Comparison of ENCODE assay signal across 10 mouse cellular contexts in genomic region chr3:105991653-105992283, GRCm38 (mm10). TPM values are rescaled to one million over a fixed set of nuclear protein-coding genes. Genes with fewer than 3 reads are reported as not detected.
A peak's percentile ranks its signal among the peaks of the same experiment; 100 is the strongest.
DNase-seq lines count a peak whose midpoint lies in the region; ATAC-seq and TF ChIP-seq lines count a peak whose summit lies in the region.
"Had no signal": no experiment of that assay in that cellular context is flagged by ENCODE, and none has a peak within 500 bp of the region (broad histone marks: within the 10 kb centered on the region; RNA-seq: fewer than 3 reads in every experiment).

No protein-coding gene starts in this region.

- H3K36me3 ChIP-seq in intestine, embryonic 14.5 days (ENCODE audit: control insufficient read depth, insufficient read depth, low read length): no peaks in the 10 kb centered on the region
- no peaks in the 10 kb centered on the region for H3K36me3 ChIP-seq in intestine, embryonic 16.5 days (ENCODE audit: control insufficient read depth, insufficient read depth, low read length)
- no peaks in the 10 kb centered on the region for H3K36me3 ChIP-seq in CH12.LX (replicated peaks in 1 of 2; ENCODE audit: control insufficient read depth in 1 of 2, insufficient read depth in 1 of 2, low read length in 1 of 2)
- no peaks in the 10 kb centered on the region for H3K36me3 ChIP-seq in splenic B cell, adult 2 months (ENCODE audit: control insufficient read depth, insufficient read depth, low read length, poor library complexity, severe bottlenecking)
- H3K36me3 ChIP-seq: embryonic facial prominence, embryonic 13.5 days; liver, embryonic 15.5 days had no signal

- dilution Hi-C loops in CH12.LX (cut with MboI; ENCODE audit: extremely low pct_ligation_motif_present, extremely low pct_unique_long_range_greater_than_20kb, low sequenced_read_pairs): no loop called here

- no peak for TF ChIP-seq EP300 in CH12.LX (IDR thresholded peaks at IDR 0.05; ENCODE audit: low read length)

- DNase-seq in intestine, embryonic 14.5 days (ENCODE audit: low spot score): peak; percentile 76
- DNase-seq in CH12.LX (ENCODE audit: extremely low read depth): peak; percentile 64
- peak; percentile 21 for DNase-seq in fibroblast of lung, adult 2 months (ENCODE audit: low read depth)
- peak; percentile 34 to 80 for DNase-seq in layer of hippocampus, adult 18-20 months (ENCODE audit: low spot score in 2 of 2)
- peak; percentile 79 for DNase-seq in splenic B cell, adult 2 months (ENCODE audit: low read depth, low spot score)

- 29% methylated on average over 4 of the region's 4 CpGs for WGBS in intestine, embryonic 14.5 days
- 25% methylated on average over 4 of the region's 4 CpGs for WGBS in intestine, embryonic 16.5 days
- 7% methylated on average over 4 of the region's 4 CpGs for WGBS in bone marrow, adult 2 months

- no peak overlapping the region for H3K4me2 ChIP-seq in intestine, embryonic 14.5 days (ENCODE audit: low read length)
- H3K4me2 ChIP-seq in intestine, embryonic 16.5 days (ENCODE audit: low read depth, low read length): no peak overlapping the region
- H3K4me2 ChIP-seq in CH12.LX (ENCODE audit: insufficient read depth, low read depth, poor library complexity, severe bottlenecking): peak overlapping the region; percentile 29; the same call in 1 of the 2 replicates
- H3K4me2 ChIP-seq: embryonic facial prominence, embryonic 13.5 days; liver, embryonic 15.5 days had no signal

- H3K9me3 ChIP-seq in intestine, embryonic 14.5 days (ENCODE audit: control insufficient read depth, low read length): no peaks in the 10 kb centered on the region
- H3K9me3 ChIP-seq in intestine, embryonic 16.5 days (ENCODE audit: control insufficient read depth, low read length): no peaks in the 10 kb centered on the region
- no peaks in the 10 kb centered on the region for H3K9me3 ChIP-seq in CH12.LX (replicated peaks; ENCODE audit: low read length)
- H3K9me3 ChIP-seq: embryonic facial prominence, embryonic 13.5 days; liver, embryonic 15.5 days had no signal

- H3K9ac ChIP-seq in intestine, embryonic 14.5 days (ENCODE audit: low read length): no peak overlapping the region
- no peak overlapping the region for H3K9ac ChIP-seq in intestine, embryonic 16.5 days (ENCODE audit: low read depth, low read length)
- no peak overlapping the region; the same call in 1 of the 2 replicates for H3K9ac ChIP-seq in CH12.LX (ENCODE audit: insufficient read depth, low read depth)
- H3K9ac ChIP-seq: embryonic facial prominence, embryonic 13.5 days; liver, embryonic 15.5 days had no signal

- no peaks in the 10 kb centered on the region for H3K79me2 ChIP-seq in CH12.LX (replicated peaks; ENCODE audit: control insufficient read depth, extremely low read depth, insufficient read depth, poor library complexity, severe bottlenecking)

- peak; percentile 43 to 82 for TF ChIP-seq CTCF in CH12.LX (conservative IDR thresholded peaks at IDR 0.05 in 1 of 2, IDR thresholded peaks at IDR 0.05 in 1 of 2; ENCODE audit: low read depth in 2 of 2, low read length in 2 of 2)
- TF ChIP-seq CTCF in bone marrow, adult 2 months (IDR thresholded peaks at IDR 0.05; ENCODE audit: control insufficient read depth, insufficient read depth, low read length): peak; percentile 16; the same call in 1 of the 2 replicates

- H3K4me1 ChIP-seq in intestine, embryonic 14.5 days (replicated peaks; ENCODE audit: control insufficient read depth, insufficient read depth, low read length): no peaks in the 10 kb centered on the region
- H3K4me1 ChIP-seq in intestine, embryonic 16.5 days (ENCODE audit: control insufficient read depth, insufficient read depth, low read length): no peaks in the 10 kb centered on the region
- H3K4me1 ChIP-seq in CH12.LX (ENCODE audit: control insufficient read depth in 1 of 2, insufficient read depth in 2 of 2): peaks cover 2 to 38% of the 10 kb centered on the region in 2 experiments; a peak in 3 of 4 replicates
- no peaks in the 10 kb centered on the region for H3K4me1 ChIP-seq in bone marrow, adult 2 months (ENCODE audit: control insufficient read depth, insufficient read depth, low read length)
- H3K4me1 ChIP-seq: embryonic facial prominence, embryonic 13.5 days; liver, embryonic 15.5 days had no signal

- H3K27ac ChIP-seq in intestine, embryonic 14.5 days (ENCODE audit: low read depth): no peak overlapping the region
- H3K27ac ChIP-seq in intestine, embryonic 16.5 days (ENCODE audit: low read length): no peak overlapping the region
- H3K27ac ChIP-seq in CH12.LX (ENCODE audit: insufficient read depth, low read depth): no peak overlapping the region
- H3K27ac ChIP-seq in bone marrow, adult 2 months (ENCODE audit: control insufficient read depth, insufficient read depth, low read depth, low read length, poor library complexity): no peak overlapping the region
- H3K27ac ChIP-seq: embryonic facial prominence, embryonic 13.5 days; liver, embryonic 15.5 days had no signal

- TF ChIP-seq RAD21 in CH12.LX (IDR thresholded peaks at IDR 0.05; ENCODE audit: low read depth, low read length): peak; percentile 95

- H3K27me3 ChIP-seq in intestine, embryonic 14.5 days (replicated peaks; ENCODE audit: control insufficient read depth, insufficient read depth, low read length): no peaks in the 10 kb centered on the region
- no peaks in the 10 kb centered on the region for H3K27me3 ChIP-seq in intestine, embryonic 16.5 days (replicated peaks; ENCODE audit: control insufficient read depth, insufficient read depth, low read length)
- H3K27me3 ChIP-seq in CH12.LX (replicated peaks): no peaks in the 10 kb centered on the region
- no peaks in the 10 kb centered on the region for H3K27me3 ChIP-seq in splenic B cell, adult 2 months (ENCODE audit: control insufficient read depth, insufficient read depth, low read length, poor library complexity, severe bottlenecking)
- H3K27me3 ChIP-seq: embryonic facial prominence, embryonic 13.5 days; liver, embryonic 15.5 days had no signal

- no peak for ATAC-seq in intestine, embryonic 14.5 days (replicated peaks; ENCODE audit: low FRiP score, low TSS enrichment, low read depth)
- no peak for ATAC-seq in intestine, embryonic 16.5 days
- peak; percentile 90 for ATAC-seq in megakaryocyte, adult 5-6 weeks (ENCODE audit: poor library complexity, severe bottlenecking)

- TF ChIP-seq POLR2A in CH12.LX (IDR thresholded peaks at IDR 0.05; ENCODE audit: low read depth, low read length): no peak
- TF ChIP-seq POLR2A in bone marrow, adult 2 months (IDR thresholded peaks at IDR 0.05; ENCODE audit: borderline replicate concordance, control insufficient read depth, low read depth, low read length): no peak

- H3K4me3 ChIP-seq in intestine, embryonic 14.5 days (ENCODE audit: low read depth, low read length): no peak overlapping the region
- H3K4me3 ChIP-seq in intestine, embryonic 16.5 days (ENCODE audit: low read length): no peak overlapping the region
- H3K4me3 ChIP-seq in CH12.LX (replicated peaks in 1 of 3; ENCODE audit: low read depth in 2 of 3, low read length in 2 of 3, poor library complexity in 1 of 3): no peak overlapping the region
- H3K4me3 ChIP-seq in bone marrow, adult 2 months (replicated peaks; ENCODE audit: control insufficient read depth, low read depth, low read length): no peak overlapping the region
- H3K4me3 ChIP-seq: embryonic facial prominence, embryonic 13.5 days; liver, embryonic 15.5 days had no signal

- in situ Hi-C loops in CH12.LX (cut with MboI; ENCODE audit: low pct_ligation_motif_present, low pct_unique_long_range_greater_than_20kb, low sequenced_read_pairs): loop anchor here (5.0 to 10.0 kb wide), 2 partner anchors 73 to 461 kb away; no protein-coding TSS in a partner anchor

RNA-seq across cellular contexts. Expression of gene Ovgp1, which starts 18.3 kb away (rescaled TPM):
- polyA plus RNA-seq in intestine, embryonic 14.5 days (2014; fragmentation: Nextera tagmentation; extraction: Ambion mirVana): 1.1 and 1.8 TPM in 2 replicates
- 0.62 and 0.80 TPM in 2 replicates for polyA plus RNA-seq in intestine, embryonic 16.5 days (2015; fragmentation: Nextera tagmentation; extraction: Ambion mirVana)
- total RNA-seq in CH12.LX (2012; rRNA removed) (1.4 and 1.6 TPM in 2 replicates), CH12.LX (2014; rRNA removed) (2.3 TPM in 2 replicates)
- 4.3 and 5.6 TPM in 2 replicates for polyA plus RNA-seq in CH12.LX (2012; ENCODE audit: insufficient read length, low read depth)
- 5.5 and 16.0 TPM in 2 replicates for polyA plus RNA-seq in bone marrow, adult 2 months (2011; ENCODE audit: insufficient read depth, insufficient read length, low replicate concordance, missing spikeins)
- total RNA-seq in layer of hippocampus, adult 18-20 months (2021): 1 to 10 TPM; 2.0 to 2.7 TPM
- 6.0 and 18.8 TPM in 2 replicates for total RNA-seq in megakaryocyte, adult 5-6 weeks (2015)
- total RNA-seq in megakaryocyte, adult 5-6 weeks (2017): 3.0 and 5.4 TPM in 2 replicates

RNA-seq across cellular contexts. Expression of gene Pifo, which starts 22.7 kb away (rescaled TPM):
- not detected in 2 replicates for polyA plus RNA-seq in intestine, embryonic 14.5 days (2014; fragmentation: Nextera tagmentation; extraction: Ambion mirVana)
- not detected in 2 replicates for polyA plus RNA-seq in intestine, embryonic 16.5 days (2015; fragmentation: Nextera tagmentation; extraction: Ambion mirVana)
- 5.4 and 8.1 TPM in 2 replicates for total RNA-seq in CH12.LX (2012; rRNA removed)
- 13.7 and 16.4 TPM in 2 replicates for total RNA-seq in CH12.LX (2014; rRNA removed)
- polyA plus RNA-seq in CH12.LX (2012; ENCODE audit: insufficient read length, low read depth): 7.1 and 7.7 TPM in 2 replicates
- not detected in 2 replicates for polyA plus RNA-seq in bone marrow, adult 2 months (2011; ENCODE audit: insufficient read depth, insufficient read length, low replicate concordance, missing spikeins)
- total RNA-seq in layer of hippocampus, adult 18-20 months (2021): under 1 TPM in 1 of 2 experiments, not detected in 1; 0.84 TPM
- total RNA-seq in megakaryocyte, adult 5-6 weeks (2015): not detected in 2 replicates
- total RNA-seq in megakaryocyte, adult 5-6 weeks (2017): not detected in 2 replicates
- polyA plus RNA-seq: liver, embryonic 15.5 days had no signal

RNA-seq across cellular contexts. Expression of gene Atp5f1, which starts 31.9 kb away (rescaled TPM):
- 498 and 500 TPM in 2 replicates for polyA plus RNA-seq in intestine, embryonic 14.5 days (2014; fragmentation: Nextera tagmentation; extraction: Ambion mirVana)
- 672 and 703 TPM in 2 replicates for polyA plus RNA-seq in intestine, embryonic 16.5 days (2015; fragmentation: Nextera tagmentation; extraction: Ambion mirVana)
- 317 and 342 TPM in 2 replicates for total RNA-seq in CH12.LX (2012; rRNA removed)
- total RNA-seq in CH12.LX (2014; rRNA removed): 676 and 764 TPM in 2 replicates
- polyA plus RNA-seq in CH12.LX (2012; ENCODE audit: insufficient read length, low read depth): 494 and 505 TPM in 2 replicates
- polyA plus RNA-seq in bone marrow, adult 2 months (2011; ENCODE audit: insufficient read depth, insufficient read length, low replicate concordance, missing spikeins): 125 and 184 TPM in 2 replicates
- total RNA-seq in layer of hippocampus, adult 18-20 months (2021): 100 to 1,000 TPM; 250 to 254 TPM
- 442 and 475 TPM in 2 replicates for total RNA-seq in megakaryocyte, adult 5-6 weeks (2015)
- 501 and 520 TPM in 2 replicates for total RNA-seq in megakaryocyte, adult 5-6 weeks (2017)

RNA-seq across cellular contexts. Expression of gene Wdr77, which starts 32.6 kb away (rescaled TPM):
- polyA plus RNA-seq in intestine, embryonic 14.5 days (2014; fragmentation: Nextera tagmentation; extraction: Ambion mirVana): 159 and 169 TPM in 2 replicates
- polyA plus RNA-seq in intestine, embryonic 16.5 days (2015; fragmentation: Nextera tagmentation; extraction: Ambion mirVana): 106 and 118 TPM in 2 replicates
- total RNA-seq in CH12.LX (2012; rRNA removed) (87.4 and 114 TPM in 2 replicates), CH12.LX (2014; rRNA removed) (86.7 and 91.2 TPM in 2 replicates)
- polyA plus RNA-seq in CH12.LX (2012; ENCODE audit: insufficient read length, low read depth): 203 and 235 TPM in 2 replicates
- polyA plus RNA-seq in bone marrow, adult 2 months (2011; ENCODE audit: insufficient read depth, insufficient read length, low replicate concordance, missing spikeins): 15.8 and 23.9 TPM in 2 replicates
- 10 to 100 TPM; 44.1 to 51.2 TPM for total RNA-seq in layer of hippocampus, adult 18-20 months (2021)
- total RNA-seq in megakaryocyte, adult 5-6 weeks (2015): 22.3 and 23.0 TPM in 2 replicates
- total RNA-seq in megakaryocyte, adult 5-6 weeks (2017): 11.8 and 14.0 TPM in 2 replicates

RNA-seq across cellular contexts. Expression of gene Chil5, which starts 40.8 kb away (rescaled TPM):
- polyA plus RNA-seq in intestine, embryonic 14.5 days (2014; fragmentation: Nextera tagmentation; extraction: Ambion mirVana): 0.19 TPM in 1 of 2 replicates, not detected in the other
- 0.18 TPM in 1 of 2 replicates, not detected in the other for polyA plus RNA-seq in intestine, embryonic 16.5 days (2015; fragmentation: Nextera tagmentation; extraction: Ambion mirVana)
- not detected in 2 replicates for total RNA-seq in CH12.LX (2012; rRNA removed)
- not detected in 2 replicates for total RNA-seq in CH12.LX (2014; rRNA removed)
- polyA plus RNA-seq in CH12.LX (2012; ENCODE audit: insufficient read length, low read depth): 0.30 and 0.31 TPM in 2 replicates
- polyA plus RNA-seq in bone marrow, adult 2 months (2011; ENCODE audit: insufficient read depth, insufficient read length, low replicate concordance, missing spikeins): 5.1 and 9.9 TPM in 2 replicates
- not detected for total RNA-seq in layer of hippocampus, adult 18-20 months (2021)
- total RNA-seq in megakaryocyte, adult 5-6 weeks (2015): 10.8 and 13.7 TPM in 2 replicates
- 7.0 and 7.6 TPM in 2 replicates for total RNA-seq in megakaryocyte, adult 5-6 weeks (2017)
- polyA plus RNA-seq: embryonic facial prominence, embryonic 13.5 days had no signal

Comparison
In these comparisons a context has a peak if more than half of its experiments do, and no peak if none do; other contexts are left out.
1. DNase-seq: peak in every context shown above with its lines; median percentile 79 in splenic B cell, adult 2 months; 76 in intestine, embryonic 14.5 days; 64 in CH12.LX; 57 in layer of hippocampus, adult 18-20 months; 21 in fibroblast of lung, adult 2 months.